Mouse (Mus musculus): ENCODE measurements at regions not wholly inside any gene's neighbourhood (a gene's known extent, or its start where the extent isn't known, plus 50 kb on each side); places are given as distances from the start of the nearest gene placed in this dataset.
A peak's percentile ranks its signal among the peaks of the same experiment; 100 is the strongest.

DNA sequence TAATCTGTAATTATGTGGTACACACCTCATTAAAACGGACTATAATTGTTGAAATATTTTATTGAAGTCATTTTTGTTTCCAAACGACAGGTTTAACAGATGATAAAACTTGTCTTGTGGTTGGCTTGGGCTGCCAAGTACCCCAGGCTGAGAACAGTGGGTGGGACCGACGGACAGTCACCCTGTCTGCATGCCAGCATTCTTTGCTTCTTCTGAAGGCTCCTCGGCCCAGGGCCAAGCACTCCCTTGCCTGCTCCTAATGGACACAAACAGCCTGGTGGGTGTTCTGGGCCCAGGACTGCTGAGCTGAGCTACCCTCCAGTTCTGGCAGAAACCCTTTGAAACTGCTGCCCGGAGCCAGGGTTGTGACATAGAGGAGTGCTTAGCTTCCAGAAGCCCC, 227.4 kb downstream of the 3110018I06Rik start:
- no peak for DNase-seq (ENCODE audit: extremely low read depth, insufficient read length, low spot score)

DNA sequence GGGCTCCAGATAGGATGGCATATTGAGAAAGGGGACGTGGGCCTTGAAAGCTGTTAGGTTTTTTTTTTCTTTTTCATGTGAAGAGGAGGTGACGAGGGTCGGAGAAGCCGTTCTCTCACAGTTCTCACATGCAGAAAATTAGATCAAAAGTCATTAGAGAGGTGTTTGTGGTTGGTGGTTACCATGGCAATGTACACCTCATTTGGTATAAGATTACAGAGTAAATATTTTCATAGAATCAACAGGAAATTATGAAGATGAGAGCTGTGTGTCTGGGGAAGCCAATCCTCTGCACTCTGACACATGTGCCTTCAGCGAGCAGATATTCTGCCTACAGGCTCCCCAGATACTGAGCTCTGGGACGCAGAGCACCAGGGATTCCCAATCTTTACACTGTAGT, 232.5 kb downstream of the 3110018I06Rik start:
- DNase-seq (ENCODE audit: extremely low read depth, insufficient read length, low spot score): no peak

DNA sequence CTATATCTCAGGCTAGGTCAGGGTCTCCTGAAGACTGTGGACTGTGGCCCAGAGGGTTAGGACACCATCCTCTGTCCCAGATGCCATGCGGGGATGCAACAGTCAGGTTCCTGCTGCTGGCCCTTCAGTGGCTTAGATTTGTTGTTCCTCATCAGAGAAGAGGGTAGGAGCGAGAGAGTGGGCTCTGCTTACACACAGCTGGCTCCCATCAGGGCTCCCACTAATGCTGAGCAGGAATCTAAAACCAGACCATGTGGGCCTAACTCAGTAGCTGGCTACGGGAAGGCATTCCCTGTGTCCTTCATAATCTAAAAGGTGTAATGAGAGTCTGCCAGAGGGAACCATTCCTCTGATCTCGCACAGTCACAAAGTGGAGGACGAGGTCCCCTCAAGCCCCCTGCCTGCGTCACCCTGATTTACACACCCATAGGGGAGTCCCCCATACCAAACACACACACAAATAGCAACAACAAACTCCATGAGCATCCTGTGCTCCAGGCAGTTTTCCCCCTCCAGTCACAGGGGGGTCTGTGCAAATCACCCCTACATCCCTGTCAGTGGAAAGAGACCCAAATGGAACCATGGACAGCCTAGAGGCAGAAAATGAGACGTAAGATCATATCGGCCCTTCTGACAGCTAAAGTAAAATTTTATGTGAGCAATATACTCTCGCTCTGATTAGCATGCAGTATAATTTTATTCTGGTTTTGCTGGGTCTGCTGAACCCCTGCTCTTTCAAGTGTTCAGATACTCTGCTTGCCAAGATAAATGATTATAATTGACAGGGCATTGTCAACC, 234.8 kb downstream of the 3110018I06Rik start:
- DNase-seq (ENCODE audit: extremely low read depth, insufficient read length, low spot score): no peak

GRCm38 (mm10) chr12:107723860-107724320, 235.5 kb downstream of the 3110018I06Rik start:
- no peak for DNase-seq (ENCODE audit: extremely low read depth, insufficient read length, low spot score)

DNA sequence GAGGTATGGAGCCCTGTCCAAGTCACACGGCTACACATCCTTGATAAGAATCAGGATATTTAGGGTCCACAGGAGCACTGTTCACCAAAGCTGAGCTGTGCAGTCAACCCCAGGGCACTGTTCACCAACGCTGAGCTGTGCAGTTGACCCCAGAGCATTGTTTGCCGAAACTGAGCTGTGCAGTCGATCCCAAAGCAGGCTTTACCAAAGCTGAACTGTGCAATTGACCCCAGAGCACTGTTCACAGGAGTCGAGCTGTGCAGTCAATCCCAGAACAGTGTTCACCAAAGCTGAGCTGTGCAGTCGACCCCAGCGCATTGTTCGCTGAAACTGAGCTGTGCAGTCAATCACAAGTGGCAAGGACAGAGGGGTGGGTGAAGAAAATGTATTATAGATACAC, 236.0 kb downstream of the 3110018I06Rik start:
- no peak for DNase-seq (ENCODE audit: extremely low read depth, insufficient read length, low spot score)

- no peak for DNase-seq (ENCODE audit: extremely low read depth, insufficient read length, low spot score)
Measured at GRCm38 (mm10) chr12:107728865-107729264, 240.4 kb downstream of the 3110018I06Rik start.

DNA sequence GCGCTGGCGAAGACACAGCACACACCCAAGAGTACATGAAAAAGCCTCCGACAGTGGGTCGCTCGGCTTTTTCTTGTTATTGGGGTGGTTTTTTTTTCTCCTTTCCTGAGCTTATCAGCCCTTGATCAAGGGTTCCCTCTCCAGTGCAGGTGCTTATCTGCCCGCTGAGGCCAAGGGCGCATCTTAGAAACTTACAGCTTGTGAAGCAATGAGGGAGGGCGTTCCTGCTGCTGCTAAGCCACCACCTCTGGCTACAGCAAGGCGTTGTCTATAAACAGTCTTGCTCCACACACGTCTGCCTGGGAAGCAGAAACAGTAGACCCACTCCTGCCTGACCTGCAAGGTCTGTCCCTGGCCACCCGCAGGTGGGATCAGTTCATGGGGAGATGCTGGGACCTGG, 240.9 kb downstream of the 3110018I06Rik start:
- DNase-seq (ENCODE audit: extremely low read depth, insufficient read length, low spot score): no peak

DNA sequence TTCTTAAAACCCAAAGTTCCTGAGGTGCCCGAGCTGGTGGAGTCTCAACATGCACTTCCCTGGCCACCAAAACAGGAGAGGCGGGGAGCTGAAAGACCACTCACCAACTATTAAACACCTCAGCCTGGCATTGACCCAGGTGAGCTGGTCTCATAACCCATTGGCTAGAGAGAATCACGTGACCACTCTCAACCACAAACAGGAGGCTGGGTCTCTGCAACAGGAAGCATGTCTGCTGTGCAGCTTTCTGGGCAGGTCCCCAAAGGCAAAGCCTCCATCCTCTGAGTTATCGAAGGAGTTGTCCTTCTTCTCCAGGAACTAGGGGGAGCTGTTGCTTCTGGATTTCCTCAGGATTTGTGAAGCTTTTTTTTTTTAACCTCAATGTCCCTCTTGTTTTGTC, 242.5 kb downstream of the 3110018I06Rik start:
- DNase-seq (ENCODE audit: extremely low read depth, insufficient read length, low spot score): no peak

- no peak for DNase-seq (ENCODE audit: extremely low read depth, insufficient read length, low spot score)
Measured at GRCm38 (mm10) chr12:107734536-107734935, 246.1 kb downstream of the 3110018I06Rik start.

DNA sequence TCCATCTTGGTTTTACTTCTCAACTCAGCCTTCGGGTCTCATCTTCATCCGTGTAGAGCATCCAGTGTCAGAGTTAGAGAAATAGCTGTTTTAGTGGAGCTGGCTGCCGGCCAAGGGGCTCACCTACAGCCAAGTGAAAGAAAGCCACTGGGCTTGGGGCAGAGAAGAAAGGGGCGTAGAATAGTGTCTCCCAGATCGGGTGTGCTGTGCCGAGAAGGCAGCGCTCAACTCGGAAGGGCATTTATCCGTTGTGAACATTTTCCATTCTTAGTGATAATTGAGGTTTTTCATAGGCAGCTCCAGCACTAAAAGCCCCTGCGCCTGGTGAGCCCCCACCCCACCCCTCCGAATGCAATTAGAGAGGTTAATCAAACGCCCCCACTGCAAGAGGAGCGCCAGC, 254.2 kb downstream of the 3110018I06Rik start:
- DNase-seq (ENCODE audit: extremely low read depth, insufficient read length, low spot score): no peak

DNA sequence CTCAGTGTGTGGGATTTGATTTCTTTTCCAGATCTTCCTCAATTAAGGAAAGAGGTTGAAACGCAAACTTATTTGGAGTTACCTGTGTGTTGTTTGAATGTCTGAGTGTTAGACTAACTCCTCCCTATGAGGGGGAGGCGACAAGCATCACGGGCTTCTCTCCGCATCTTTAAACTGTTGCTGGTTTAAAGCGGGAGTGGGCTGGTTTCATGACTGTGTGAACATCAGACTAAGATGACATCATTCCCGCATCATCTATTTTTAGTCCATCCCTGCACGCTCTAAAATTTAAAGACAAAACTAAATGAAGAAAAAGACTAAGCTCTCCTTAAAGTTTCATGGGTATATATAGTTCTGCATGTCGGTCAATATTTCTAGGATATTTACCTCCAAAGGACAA, 256.4 kb downstream of the 3110018I06Rik start:
- DNase-seq (ENCODE audit: extremely low read depth, insufficient read length, low spot score): no peak

- no peak for DNase-seq (ENCODE audit: extremely low read depth, insufficient read length, low spot score)
Measured at GRCm38 (mm10) chr12:107748481-107749380, 254.7 kb downstream of the Bcl11b start.

GRCm38 (mm10) chr12:107749381-107750085, 253.9 kb downstream of the Bcl11b start:
- DNase-seq (ENCODE audit: extremely low read depth, insufficient read length, low spot score): no peak

GRCm38 (mm10) chr12:107750285-107750927, 253.0 kb downstream of the Bcl11b start:
- DNase-seq (ENCODE audit: extremely low read depth, insufficient read length, low spot score): no peak

DNA sequence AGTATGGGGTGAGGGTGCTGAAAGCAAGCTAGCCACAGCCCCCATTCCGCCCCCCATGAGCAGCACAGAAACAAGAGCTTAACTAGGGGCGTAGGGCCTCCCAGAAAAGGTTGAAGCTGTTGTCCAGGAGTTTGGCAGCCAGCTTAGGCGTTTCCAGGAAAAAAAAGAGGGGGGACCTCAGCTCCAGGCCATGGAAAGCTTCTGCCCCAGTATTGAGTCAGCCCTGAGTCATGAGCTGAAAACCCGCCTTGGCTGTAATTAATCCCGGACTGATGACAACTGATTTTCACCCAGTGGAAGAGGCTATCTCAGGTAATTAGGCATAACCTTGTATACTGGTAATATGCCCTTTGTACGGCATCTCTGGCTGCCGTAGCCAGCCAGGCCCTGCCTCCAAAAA, 251.3 kb downstream of the Bcl11b start:
- peak; percentile 25 for DNase-seq (ENCODE audit: extremely low read depth, insufficient read length, low spot score)

GRCm38 (mm10) chr12:107752587-107752986, 250.8 kb downstream of the Bcl11b start:
- DNase-seq (ENCODE audit: extremely low read depth, insufficient read length, low spot score): no peak

DNA sequence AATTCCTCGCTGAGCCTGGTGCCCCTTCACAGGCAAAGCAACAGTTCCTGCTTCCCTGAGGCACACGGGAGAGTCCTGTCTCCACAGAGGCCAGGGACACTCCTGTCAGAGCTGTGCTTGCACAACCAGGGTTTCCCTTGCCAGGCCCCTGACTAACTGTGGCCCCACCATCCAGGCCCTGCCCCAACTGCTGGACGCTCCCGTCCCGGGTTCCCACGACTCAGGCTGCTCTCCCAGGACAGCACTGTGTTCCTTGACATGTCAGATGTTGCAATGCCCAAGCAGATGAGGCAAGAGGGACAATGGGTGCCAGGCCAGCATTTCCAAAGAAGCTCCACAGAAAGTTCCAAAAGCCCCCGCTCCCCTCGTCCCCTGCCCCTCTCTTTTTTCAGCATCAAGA, 250.4 kb downstream of the Bcl11b start:
- DNase-seq (ENCODE audit: extremely low read depth, insufficient read length, low spot score): peak; percentile 59

- DNase-seq (ENCODE audit: extremely low read depth, insufficient read length, low spot score): no peak
Measured at GRCm38 (mm10) chr12:107753536-107753935, 249.9 kb downstream of the Bcl11b start.

DNA sequence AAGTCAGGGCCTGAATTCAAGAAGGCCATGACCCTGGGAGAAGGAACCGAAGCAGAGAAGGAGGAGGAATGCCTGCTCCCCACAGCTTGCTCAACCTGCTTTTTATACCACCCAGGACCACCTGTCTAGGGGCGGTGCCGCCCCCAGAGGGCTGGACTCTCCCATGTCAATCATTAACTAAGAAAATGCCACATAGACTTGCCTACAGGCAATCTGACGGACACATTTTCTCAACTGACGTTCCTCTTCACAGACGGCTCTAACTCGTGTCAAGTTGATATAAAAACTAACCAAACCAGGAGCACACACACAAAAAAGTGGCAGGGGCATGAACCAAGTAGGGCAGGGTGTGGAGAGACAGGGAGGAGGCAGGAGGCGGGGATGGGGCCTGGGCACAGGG, 248.5 kb downstream of the Bcl11b start:
- no peak for DNase-seq (ENCODE audit: extremely low read depth, insufficient read length, low spot score)

- peak; percentile 28 for DNase-seq (ENCODE audit: extremely low read depth, insufficient read length, low spot score)
Measured at GRCm38 (mm10) chr12:107755820-107756517, 247.4 kb downstream of the Bcl11b start.

Data from 3134 (cell line).